Mouse (Mus musculus): Measurements from ENCODE around the gene Mllt3. TPM values are rescaled to one million over a fixed set of nuclear protein-coding genes. Genes with fewer than 3 reads are reported as not detected.

Gene Mllt3
- total and polyA plus RNA-seq, 2 experiments = 0.62 to 2.6 TPM

GRCm38 (mm10) chr4:87818276-87818675 is 214.9 kb downstream of the Mllt3 start:
- H3K4me1 ChIP-seq (ENCODE audit: control insufficient read depth, insufficient read depth, low read length) = no peaks in the 10 kb centered on the region
- DNase-seq (ENCODE audit: extremely low read depth, low read depth, low spot score) = no peak
- no peaks in the 10 kb centered on the region for H3K27me3 ChIP-seq (ENCODE audit: control insufficient read depth, insufficient read depth, low read length)
- H3K36me3 ChIP-seq (ENCODE audit: control insufficient read depth, insufficient read depth, low read length) = no peaks in the 10 kb centered on the region
- no peak overlapping the region for H3K27ac ChIP-seq (replicated peaks; ENCODE audit: insufficient read depth, low read depth, low read length)
- 78% methylated on average over 1 of the region's 1 CpGs for WGBS
- TF ChIP-seq POLR2A (IDR thresholded peaks at IDR 0.05; ENCODE audit: extremely low read depth, insufficient read depth, low read length) (no peak), CTCF (IDR thresholded peaks at IDR 0.05; ENCODE audit: low read depth, low read length) (no peak)
- H3K79me2 ChIP-seq (ENCODE audit: control insufficient read depth, insufficient read depth, low read length) = no peaks in the 10 kb centered on the region
- no peak overlapping the region for H3K4me3 ChIP-seq (ENCODE audit: insufficient read depth, low read depth, low read length)
- no peak overlapping the region for H3K9ac ChIP-seq (ENCODE audit: low read depth, low read length)

- H3K9ac ChIP-seq (ENCODE audit: low read depth, low read length) = no peak overlapping the region
- H3K79me2 ChIP-seq (ENCODE audit: control insufficient read depth, insufficient read depth, low read length) = no peaks in the 10 kb centered on the region
- no peak overlapping the region for H3K4me3 ChIP-seq (ENCODE audit: insufficient read depth, low read depth, low read length)
- WGBS = 80% methylated on average over 7 of the region's 7 CpGs
- no peak overlapping the region for H3K27ac ChIP-seq (replicated peaks; ENCODE audit: insufficient read depth, low read depth, low read length)
- TF ChIP-seq CTCF (IDR thresholded peaks at IDR 0.05; ENCODE audit: low read depth, low read length) = no peak
- TF ChIP-seq POLR2A (IDR thresholded peaks at IDR 0.05; ENCODE audit: extremely low read depth, insufficient read depth, low read length) = no peak
- H3K4me1 ChIP-seq (ENCODE audit: control insufficient read depth, insufficient read depth, low read length) = no peaks in the 10 kb centered on the region
- DNase-seq (ENCODE audit: extremely low read depth, low read depth, low spot score) = no peak
- H3K27me3 ChIP-seq (ENCODE audit: control insufficient read depth, insufficient read depth, low read length) = no peaks in the 10 kb centered on the region
- H3K36me3 ChIP-seq (ENCODE audit: control insufficient read depth, insufficient read depth, low read length) = no peaks in the 10 kb centered on the region
Measured at GRCm38 (mm10) chr4:87815465-87816108, 217.6 kb downstream of the Mllt3 start.

GRCm38 (mm10) chr4:87811899-87812298 is 221.3 kb downstream of the Mllt3 start:
- no peak overlapping the region for H3K4me3 ChIP-seq (ENCODE audit: insufficient read depth, low read depth, low read length)
- 53% methylated on average over 2 of the region's 2 CpGs for WGBS
- no peaks in the 10 kb centered on the region for H3K4me1 ChIP-seq (ENCODE audit: control insufficient read depth, insufficient read depth, low read length)
- H3K79me2 ChIP-seq (ENCODE audit: control insufficient read depth, insufficient read depth, low read length) = no peaks in the 10 kb centered on the region
- H3K36me3 ChIP-seq (ENCODE audit: control insufficient read depth, insufficient read depth, low read length) = no peaks in the 10 kb centered on the region
- H3K9ac ChIP-seq (ENCODE audit: low read depth, low read length) = no peak overlapping the region
- peak; percentile 14 for DNase-seq (ENCODE audit: extremely low read depth, low read depth, low spot score)
- H3K27ac ChIP-seq (replicated peaks; ENCODE audit: insufficient read depth, low read depth, low read length) = no peak overlapping the region
- no peaks in the 10 kb centered on the region for H3K27me3 ChIP-seq (ENCODE audit: control insufficient read depth, insufficient read depth, low read length)
- TF ChIP-seq POLR2A (IDR thresholded peaks at IDR 0.05; ENCODE audit: extremely low read depth, insufficient read depth, low read length) = no peak

GRCm38 (mm10) chr4:87806196-87806987 is 226.8 kb downstream of the Mllt3 start:
- H3K36me3 ChIP-seq (ENCODE audit: control insufficient read depth, insufficient read depth, low read length) = no peaks in the 10 kb centered on the region

GRCm38 (mm10) chr4:87804576-87804975 is 228.6 kb downstream of the Mllt3 start:
- H3K4me1 ChIP-seq (ENCODE audit: control insufficient read depth, insufficient read depth, low read length) = no peaks in the 10 kb centered on the region; the same call in 1 of the 2 replicates
- H3K4me3 ChIP-seq (ENCODE audit: insufficient read depth, low read depth, low read length) = no peak overlapping the region
- no peaks in the 10 kb centered on the region for H3K36me3 ChIP-seq (ENCODE audit: control insufficient read depth, insufficient read depth, low read length)
- no peak overlapping the region for H3K27ac ChIP-seq (replicated peaks; ENCODE audit: insufficient read depth, low read depth, low read length)
- H3K79me2 ChIP-seq (ENCODE audit: control insufficient read depth, insufficient read depth, low read length) = no peaks in the 10 kb centered on the region
- no peaks in the 10 kb centered on the region for H3K27me3 ChIP-seq (ENCODE audit: control insufficient read depth, insufficient read depth, low read length)
- DNase-seq (ENCODE audit: extremely low read depth, low read depth, low spot score) = no peak
- TF ChIP-seq POLR2A (IDR thresholded peaks at IDR 0.05; ENCODE audit: extremely low read depth, insufficient read depth, low read length) (no peak), CTCF (IDR thresholded peaks at IDR 0.05; ENCODE audit: low read depth, low read length) (no peak)
- 88% methylated on average over 3 of the region's 3 CpGs for WGBS
- H3K9ac ChIP-seq (ENCODE audit: low read depth, low read length) = no peak overlapping the region

More at GRCm38 (mm10) chr4:87806196-87806987, 226.8 kb downstream of the Mllt3 start:
- DNase-seq (ENCODE audit: extremely low read depth, low read depth, low spot score) = no peak
- Histone ChIP-seq H3K79me2 (ENCODE audit: control insufficient read depth, insufficient read depth, low read length) (no peaks in the 10 kb centered on the region), H3K4me1 (ENCODE audit: control insufficient read depth, insufficient read depth, low read length) (no peaks in the 10 kb centered on the region; the same call in 1 of the 2 replicates), H3K27me3 (ENCODE audit: control insufficient read depth, insufficient read depth, low read length) (no peaks in the 10 kb centered on the region), H3K9ac (ENCODE audit: low read depth, low read length) (no peak overlapping the region), H3K4me3 (ENCODE audit: insufficient read depth, low read depth, low read length) (no peak overlapping the region), H3K27ac (replicated peaks; ENCODE audit: insufficient read depth, low read depth, low read length) (no peak overlapping the region)
- WGBS = 68% methylated on average over 6 of the region's 6 CpGs
- no peak for TF ChIP-seq POLR2A (IDR thresholded peaks at IDR 0.05; ENCODE audit: extremely low read depth, insufficient read depth, low read length)
- no peak for TF ChIP-seq CTCF (IDR thresholded peaks at IDR 0.05; ENCODE audit: low read depth, low read length)

GRCm38 (mm10) chr4:87803313-87803712 is 229.9 kb downstream of the Mllt3 start:
- TF ChIP-seq POLR2A (IDR thresholded peaks at IDR 0.05; ENCODE audit: extremely low read depth, insufficient read depth, low read length) (no peak), CTCF (IDR thresholded peaks at IDR 0.05; ENCODE audit: low read depth, low read length) (no peak)
- no peaks in the 10 kb centered on the region for H3K36me3 ChIP-seq (ENCODE audit: control insufficient read depth, insufficient read depth, low read length)
- H3K27ac ChIP-seq (replicated peaks; ENCODE audit: insufficient read depth, low read depth, low read length) = no peak overlapping the region
- no peak for DNase-seq (ENCODE audit: extremely low read depth, low read depth, low spot score)
- no peak overlapping the region for H3K9ac ChIP-seq (ENCODE audit: low read depth, low read length)
- H3K27me3 ChIP-seq (ENCODE audit: control insufficient read depth, insufficient read depth, low read length) = no peaks in the 10 kb centered on the region
- 93% methylated on average over 3 of the region's 3 CpGs for WGBS
- no peaks in the 10 kb centered on the region for H3K79me2 ChIP-seq (ENCODE audit: control insufficient read depth, insufficient read depth, low read length)
- H3K4me1 ChIP-seq (ENCODE audit: control insufficient read depth, insufficient read depth, low read length) = no peaks in the 10 kb centered on the region; the same call in 1 of the 2 replicates
- H3K4me3 ChIP-seq (ENCODE audit: insufficient read depth, low read depth, low read length) = no peak overlapping the region

Measured in liver, adult 2 months (tissue).